Mouse (Mus musculus) thymus, adult 2 months (tissue): ENCODE results near the gene Gm5741. TPM values are rescaled to one million over a fixed set of nuclear protein-coding genes. Genes with fewer than 3 reads are reported as not detected.

Source experiments
- DNase-seq: peaks from one replicate; pipeline ENCODE4 v3.0.0; 2021
- H3K27ac ChIP-seq: fragments of 200-500 bp; 2 replicates; pipeline ENCODE4 v1.5.1; 2012; ENCODE audit warnings: low read length, control low read depth; ENCODE audit not compliant: control insufficient read depth, insufficient read depth
- H3K27me3 ChIP-seq: fragments of 200-500 bp; 2 replicates; pipeline ENCODE4 v1.6.1; 2012; ENCODE audit warnings: mild to moderate bottlenecking, low read length, moderate library complexity, mixed read lengths; ENCODE audit not compliant: control insufficient read depth, insufficient read depth
- H3K36me3 ChIP-seq: fragments of 200-500 bp; 2 replicates; pipeline ENCODE4 v1.6.1; 2012; ENCODE audit warnings: mild to moderate bottlenecking, low read length, moderate library complexity; ENCODE audit not compliant: control insufficient read depth, insufficient read depth
- H3K4me1 ChIP-seq: fragments of 200-500 bp; replicated peaks from 2 replicates; pipeline ENCODE4 v1.6.1; 2012; ENCODE audit warnings: low read length; ENCODE audit not compliant: control insufficient read depth, insufficient read depth
- H3K4me3 ChIP-seq: fragments of 200-500 bp; 2 replicates; pipeline ENCODE4 v1.5.1; 2012; ENCODE audit warnings: mild to moderate bottlenecking, low read length, control low read depth, moderate library complexity; ENCODE audit not compliant: control insufficient read depth, insufficient read depth
- CTCF ChIP-seq: fragments of 200-500 bp; IDR thresholded peaks from 2 replicates; pipeline ENCODE4 v1.5.1; 2012; ENCODE audit warnings: mild to moderate bottlenecking, control low read depth, low read length, moderate library complexity, borderline replicate concordance; ENCODE audit not compliant: control insufficient read depth, poor library complexity, insufficient read depth; ENCODE audit errors: extremely low read depth
- POLR2A ChIP-seq: fragments of 200-500 bp; IDR thresholded peaks from 2 replicates; pipeline ENCODE4 v1.6.1; 2012; ENCODE audit warnings: mild to moderate bottlenecking, low read length, control low read depth, moderate library complexity; ENCODE audit not compliant: control insufficient read depth, poor library complexity, insufficient read depth; ENCODE audit errors: extremely low read depth
- WGBS: fragments of 180-500 bp; shearing (Covaris S2); methylation state at CpG from one replicate; pipeline ENCODE4 v1.1.7; 2018; 5-methylcytosine and 5-hydroxymethylcytosine counted together
- polyA plus RNA-seq: library from polyadenylated mRNA; depleted of rRNA; stranded (reverse); fragments of >200 nt; gene quantifications from 2 replicates; pipeline ENCODE4 v1.2.3, GENCODE M21; 2012

The Gm5741 gene
- polyA plus RNA-seq, 1 experiment = 1.4 TPM

GRCm38 (mm10) chr8:85076993-85077392 lies 9.2 kb upstream of the Gm5741 start:
- no peak overlapping the region for H3K4me3 ChIP-seq
- TF ChIP-seq POLR2A (no peak), CTCF (peak; percentile 82; the same call in 1 of the 2 replicates)
- peaks cover 19% of the 10 kb centered on the region for H3K4me1 ChIP-seq
- no peaks in the 10 kb centered on the region for H3K27me3 ChIP-seq
- H3K36me3 ChIP-seq = peaks cover 13% of the 10 kb centered on the region; the same call in 1 of the 2 replicates
- H3K27ac ChIP-seq = no peak overlapping the region
- WGBS = 2% methylated on average over 2 of the region's 2 CpGs
- DNase-seq = peak; percentile 74

GRCm38 (mm10) chr8:85076001-85076400 lies 8.2 kb upstream of the Gm5741 start:
- Histone ChIP-seq H3K27ac (no peak overlapping the region), H3K4me3 (no peak overlapping the region), H3K27me3 (no peaks in the 10 kb centered on the region), H3K36me3 (peaks cover 13% of the 10 kb centered on the region; the same call in 1 of the 2 replicates), H3K4me1 (peaks cover 12% of the 10 kb centered on the region)
- no peak for TF ChIP-seq CTCF
- no peak for TF ChIP-seq POLR2A
- 98% methylated on average over 9 of the region's 9 CpGs for WGBS
- no peak for DNase-seq

- Histone ChIP-seq H3K27ac (no peak overlapping the region), H3K36me3 (peaks cover 13% of the 10 kb centered on the region; the same call in 1 of the 2 replicates), H3K4me1 (peaks cover 12% of the 10 kb centered on the region), H3K4me3 (no peak overlapping the region), H3K27me3 (no peaks in the 10 kb centered on the region)
- 98% methylated on average over 10 of the region's 10 CpGs for WGBS
- DNase-seq = no peak
- no peak for TF ChIP-seq POLR2A
- TF ChIP-seq CTCF = no peak
Observed at GRCm38 (mm10) chr8:85074617-85075016, 6.8 kb upstream of the Gm5741 start.

- Histone ChIP-seq H3K4me1 (peaks cover 10% of the 10 kb centered on the region), H3K27me3 (no peaks in the 10 kb centered on the region), H3K4me3 (no peak overlapping the region), H3K27ac (no peak overlapping the region), H3K36me3 (peaks cover 13% of the 10 kb centered on the region; the same call in 1 of the 2 replicates)
- TF ChIP-seq CTCF (no peak), POLR2A (no peak)
- 95% methylated on average over 10 of the region's 10 CpGs for WGBS
- DNase-seq = no peak
Observed at GRCm38 (mm10) chr8:85074167-85074566, 6.4 kb upstream of the Gm5741 start.

GRCm38 (mm10) chr8:85073041-85073612 lies 5.3 kb upstream of the Gm5741 start:
- WGBS = 96% methylated on average over 15 of the region's 15 CpGs
- H3K27ac ChIP-seq = no peak overlapping the region
- no peak for DNase-seq
- H3K36me3 ChIP-seq = peaks cover 13% of the 10 kb centered on the region; the same call in 1 of the 2 replicates
- H3K4me1 ChIP-seq = peaks cover 10% of the 10 kb centered on the region
- no peak overlapping the region for H3K4me3 ChIP-seq
- TF ChIP-seq POLR2A = no peak
- TF ChIP-seq CTCF = no peak
- H3K27me3 ChIP-seq = no peaks in the 10 kb centered on the region

GRCm38 (mm10) chr8:85072364-85072929 lies 4.7 kb upstream of the Gm5741 start:
- TF ChIP-seq CTCF (no peak), POLR2A (no peak)
- no peak for DNase-seq
- H3K36me3 ChIP-seq = peaks cover 13% of the 10 kb centered on the region; the same call in 1 of the 2 replicates
- 50% methylated on average over 9 of the region's 9 CpGs for WGBS
- peak overlapping the region; percentile 17; the same call in 1 of the 2 replicates for H3K27ac ChIP-seq
- peaks cover 10% of the 10 kb centered on the region for H3K4me1 ChIP-seq
- no peaks in the 10 kb centered on the region for H3K27me3 ChIP-seq
- peak overlapping the region; percentile 86 for H3K4me3 ChIP-seq
